Mouse (Mus musculus) olfactory bulb, adult 2 months (tissue): ENCODE data around the gene Cacna1e. TPM values are rescaled to one million over a fixed set of nuclear protein-coding genes. Genes with fewer than 3 reads are reported as not detected.

Source experiments
- H3K27ac ChIP-seq: fragments of 200-500 bp; 2 replicates; pipeline ENCODE4 v1.5.1; 2012; ENCODE audit warnings: low read depth, low read length; ENCODE audit not compliant: insufficient read depth
- H3K4me1 ChIP-seq: fragments of 200-500 bp; 2 replicates; pipeline ENCODE4 v1.6.1; 2012; ENCODE audit warnings: low read length; ENCODE audit not compliant: control insufficient read depth, insufficient read depth
- H3K4me3 ChIP-seq: fragments of 200-500 bp; 2 replicates; pipeline ENCODE4 v1.5.1; 2012; ENCODE audit warnings: mild to moderate bottlenecking, low read depth, low read length, moderate library complexity; ENCODE audit not compliant: insufficient read depth
- CTCF ChIP-seq: fragments of 200-500 bp; IDR thresholded peaks from 2 replicates; pipeline ENCODE4 v1.5.1; 2012; ENCODE audit warnings: low read depth, mild to moderate bottlenecking, low read length, moderate library complexity; ENCODE audit not compliant: insufficient read depth
- POLR2A ChIP-seq: fragments of 200-500 bp; IDR thresholded peaks from 2 replicates; pipeline ENCODE4 v1.6.1; 2012; ENCODE audit warnings: mild to moderate bottlenecking, low read depth, low read length, moderate library complexity; ENCODE audit not compliant: insufficient read depth
- WGBS: fragments of 180-500 bp; shearing (Covaris S2); methylation state at CpG from one replicate; pipeline ENCODE4 v1.1.7; 2018; 5-methylcytosine and 5-hydroxymethylcytosine counted together
- polyA plus RNA-seq: library from polyadenylated mRNA; stranded (reverse); fragments of >200 nt; gene quantifications from 2 replicates; pipeline ENCODE4 v1.2.4, GENCODE M21; 2012; ENCODE audit warnings: low replicate concordance; ENCODE audit not compliant: missing spikeins, insufficient read depth, insufficient read length

Gene Cacna1e
- polyA plus RNA-seq, 1 experiment = not detected

- H3K27ac ChIP-seq = no peak overlapping the region
- TF ChIP-seq CTCF = no peak
- TF ChIP-seq POLR2A = no peak
Measured at GRCm38 (mm10) chr1:154886611-154887010, 2.3 kb upstream of the Cacna1e start.

GRCm38 (mm10) chr1:154885207-154885548 lies 877 bp upstream of the Cacna1e start:
- TF ChIP-seq CTCF = no peak
- no peak for TF ChIP-seq POLR2A
- Histone ChIP-seq H3K27ac (no peak overlapping the region), H3K4me1 (peaks cover 14% of the 10 kb centered on the region), H3K4me3 (no peak overlapping the region)
- WGBS = 80% methylated on average over 6 of the region's 6 CpGs

More at GRCm38 (mm10) chr1:154886611-154887010, 2.3 kb upstream of the Cacna1e start:
- 54% methylated on average over 2 of the region's 2 CpGs for WGBS
- peaks cover 14% of the 10 kb centered on the region for H3K4me1 ChIP-seq
- H3K4me3 ChIP-seq = no peak overlapping the region

GRCm38 (mm10) chr1:154883596-154884191 lies 607 bp downstream of the Cacna1e start:
- Histone ChIP-seq H3K4me1 (peaks cover 14% of the 10 kb centered on the region), H3K4me3 (peak overlapping the region; percentile 42), H3K27ac (no peak overlapping the region)
- 7% methylated on average over 18 of the region's 18 CpGs for WGBS
- TF ChIP-seq POLR2A (no peak), CTCF (no peak)

- 50% methylated on average over 1 of the region's 1 CpGs for WGBS
Measured at GRCm38 (mm10) chr1:154865981-154866380, 18.3 kb downstream of the Cacna1e start.

GRCm38 (mm10) chr1:154861416-154861815 lies 22.9 kb downstream of the Cacna1e start:
- H3K4me1 ChIP-seq = no peaks in the 10 kb centered on the region
- 84% methylated on average over 9 of the region's 9 CpGs for WGBS
- H3K27ac ChIP-seq = no peak overlapping the region
- no peak for TF ChIP-seq CTCF
- no peak for TF ChIP-seq POLR2A
- H3K4me3 ChIP-seq = no peak overlapping the region

More at GRCm38 (mm10) chr1:154865981-154866380, 18.3 kb downstream of the Cacna1e start:
- H3K4me1 ChIP-seq = no peaks in the 10 kb centered on the region
- H3K27ac ChIP-seq = no peak overlapping the region
- no peak overlapping the region for H3K4me3 ChIP-seq
- TF ChIP-seq POLR2A = no peak
- no peak for TF ChIP-seq CTCF

GRCm38 (mm10) chr1:154854564-154854963 lies 29.7 kb downstream of the Cacna1e start:
- Histone ChIP-seq H3K27ac (no peak overlapping the region), H3K4me3 (no peak overlapping the region), H3K4me1 (peaks cover 2% of the 10 kb centered on the region; the same call in 1 of the 2 replicates)
- WGBS = 94% methylated on average over 3 of the region's 3 CpGs
- TF ChIP-seq CTCF = no peak
- TF ChIP-seq POLR2A = no peak

- Histone ChIP-seq H3K4me1 (peaks cover 2% of the 10 kb centered on the region; the same call in 1 of the 2 replicates), H3K4me3 (no peak overlapping the region), H3K27ac (no peak overlapping the region)
- TF ChIP-seq POLR2A (no peak), CTCF (no peak)
- WGBS = 87% methylated on average over 6 of the region's 6 CpGs
Measured at GRCm38 (mm10) chr1:154850515-154851287, 33.6 kb downstream of the Cacna1e start.

- TF ChIP-seq POLR2A = no peak
- TF ChIP-seq CTCF = no peak
- H3K4me1 ChIP-seq = no peaks in the 10 kb centered on the region
- no peak overlapping the region for H3K4me3 ChIP-seq
- no peak overlapping the region for H3K27ac ChIP-seq
- 87% methylated on average over 6 of the region's 6 CpGs for WGBS
Measured at GRCm38 (mm10) chr1:154848683-154849579, 35.4 kb downstream of the Cacna1e start.
